Mouse (Mus musculus) gastrocnemius, postnatal 10 days (tissue): ENCODE results near the gene 9930022D16Rik. TPM values are rescaled to one million over a fixed set of nuclear protein-coding genes. Genes with fewer than 3 reads are reported as not detected.

ENCODE experiments used
- DNase-seq: peaks from one replicate; pipeline ENCODE4 v3.0.0; 2021; ENCODE audit warnings: mixed read lengths
- total RNA-seq, 2 experiments: library from RNA; stranded (reverse); gene quantifications; 2 replicates each; pipeline ENCODE4 v1.2.3; 2021

The 9930022D16Rik gene
- total RNA-seq, 2 experiments from 2014 or later = not detected

- no peak for DNase-seq
Measured at GRCm38 (mm10) chr11:109417472-109418040, 3.8 kb downstream of the 9930022D16Rik start.

GRCm38 (mm10) chr11:109419461-109419860 lies 5.7 kb downstream of the 9930022D16Rik start:
- no peak for DNase-seq

GRCm38 (mm10) chr11:109419961-109420566 lies 6.3 kb downstream of the 9930022D16Rik start:
- DNase-seq = no peak

GRCm38 (mm10) chr11:109420567-109420962 lies 6.8 kb downstream of the 9930022D16Rik start:
- DNase-seq = no peak

GRCm38 (mm10) chr11:109421205-109421604 lies 7.5 kb downstream of the 9930022D16Rik start:
- no peak for DNase-seq

- DNase-seq = no peak
Measured at GRCm38 (mm10) chr11:109422263-109422662, 8.5 kb downstream of the 9930022D16Rik start.

GRCm38 (mm10) chr11:109423294-109423693 lies 9.6 kb downstream of the 9930022D16Rik start:
- DNase-seq = peak; percentile 17

GRCm38 (mm10) chr11:109425392-109426271 lies 11.9 kb downstream of the 9930022D16Rik start, which contains the start of gene Amz2:
Amz2 (plus strand) TSS chr11:109425946.
- DNase-seq = peak; percentile 99

- DNase-seq = no peak
Measured at GRCm38 (mm10) chr11:109426272-109426586, 12.5 kb downstream of the 9930022D16Rik start.

GRCm38 (mm10) chr11:109427353-109427752 lies 13.6 kb downstream of the 9930022D16Rik start:
- DNase-seq = no peak

- no peak for DNase-seq
Measured at GRCm38 (mm10) chr11:109434233-109434798, 20.6 kb downstream of the 9930022D16Rik start.

- no peak for DNase-seq
Measured at GRCm38 (mm10) chr11:109436889-109437288, 23.2 kb downstream of the 9930022D16Rik start.

GRCm38 (mm10) chr11:109439209-109439608 lies 25.5 kb downstream of the 9930022D16Rik start:
- no peak for DNase-seq

- DNase-seq = peak; percentile 72
Measured at GRCm38 (mm10) chr11:109439829-109440340, 26.2 kb downstream of the 9930022D16Rik start.

- no peak for DNase-seq
Measured at GRCm38 (mm10) chr11:109440641-109441040, 26.9 kb downstream of the 9930022D16Rik start.

- DNase-seq = peak; percentile 21
Measured at GRCm38 (mm10) chr11:109441119-109441518, 27.4 kb downstream of the 9930022D16Rik start.

- no peak for DNase-seq
Measured at GRCm38 (mm10) chr11:109442166-109442730, 28.5 kb downstream of the 9930022D16Rik start.

- no peak for DNase-seq
Measured at GRCm38 (mm10) chr11:109443468-109444263, 29.9 kb downstream of the 9930022D16Rik start.

- DNase-seq = peak; percentile 43
Measured at GRCm38 (mm10) chr11:109444600-109444999, 30.9 kb downstream of the 9930022D16Rik start.

GRCm38 (mm10) chr11:109445438-109446035 lies 31.8 kb downstream of the 9930022D16Rik start:
- DNase-seq = no peak

GRCm38 (mm10) chr11:109451169-109451568 lies 37.5 kb downstream of the 9930022D16Rik start:
- DNase-seq = no peak
